Comparison of ENCODE assay signal across 7 mouse cellular contexts in genomic region chr5:147894455-147895076, GRCm38 (mm10). TPM values are rescaled to one million over a fixed set of nuclear protein-coding genes. Genes with fewer than 3 reads are reported as not detected.
A peak's percentile ranks its signal among the peaks of the same experiment; 100 is the strongest.
DNase-seq lines count a peak whose midpoint lies in the region; ATAC-seq lines count a peak whose summit lies in the region.

Gene Slc46a3, minus strand, starts transcription at chr5:147894815.

- peak within 1 kb of the TSS; percentile 65 for H3K9ac ChIP-seq in intestine, embryonic 16.5 days (ENCODE audit: low read depth, low read length)
- H3K9ac ChIP-seq in midbrain, embryonic 11.5 days (ENCODE audit: low read length) = peak within 1 kb of the TSS; percentile 55

- DNase-seq in adrenal gland, adult 2 months = peak; percentile 98
- peak; percentile 83 for DNase-seq in embryo, embryonic 11.5 days (ENCODE audit: low read depth, low spot score)
- peak; percentile 85 to 89 for DNase-seq in gastrocnemius, postnatal 4 days (ENCODE audit: low spot score in 2 of 2)
- DNase-seq in left cerebral cortex, postnatal 36 days (ENCODE audit: low spot score in 2 of 2) = peak; percentile 94 to 95
- peak; percentile 100 for DNase-seq in midbrain, embryonic 11.5 days (ENCODE audit: low spot score, missing footprints)
- peak; percentile 94 for DNase-seq in skeletal muscle tissue, adult 2 months (ENCODE audit: low read depth, low spot score)

- no peaks in the 10 kb centered on the region for H3K9me3 ChIP-seq in intestine, embryonic 16.5 days (ENCODE audit: control insufficient read depth, low read length)
- H3K9me3 ChIP-seq in midbrain, embryonic 11.5 days (ENCODE audit: control insufficient read depth, low read length) = no peaks in the 10 kb centered on the region

- H3K27ac ChIP-seq in intestine, embryonic 16.5 days (ENCODE audit: low read length) = peak within 1 kb of the TSS; percentile 63; the same call in 1 of the 2 replicates
- H3K27ac ChIP-seq in midbrain, embryonic 11.5 days (ENCODE audit: low read depth, low read length) = no peak within 1 kb of the TSS

- intact Hi-C loops in left cerebral cortex, postnatal 36 days (cut with DNase I) = no loop called here

- H3K4me2 ChIP-seq in intestine, embryonic 16.5 days (ENCODE audit: low read depth, low read length) = peak within 1 kb of the TSS; percentile 91
- peak within 1 kb of the TSS; percentile 73 for H3K4me2 ChIP-seq in midbrain, embryonic 11.5 days

- under 1% methylated on average over 47 of the region's 47 CpGs for WGBS in intestine, embryonic 16.5 days
- under 1% methylated on average over 47 of the region's 47 CpGs for WGBS in midbrain, embryonic 11.5 days

- peak within 1 kb of the TSS; percentile 77 for H3K4me3 ChIP-seq in intestine, embryonic 16.5 days (ENCODE audit: low read length)
- peak within 1 kb of the TSS; percentile 52 for H3K4me3 ChIP-seq in midbrain, embryonic 11.5 days (ENCODE audit: low read depth, low read length)

- H3K27me3 ChIP-seq in intestine, embryonic 16.5 days (replicated peaks; ENCODE audit: control insufficient read depth, insufficient read depth, low read length) = no peaks in the 10 kb centered on the region
- peaks cover 2% of the 10 kb centered on the region; the same call in 1 of the 2 replicates for H3K27me3 ChIP-seq in midbrain, embryonic 11.5 days (ENCODE audit: control insufficient read depth, insufficient read depth, low read length)

- H3K36me3 ChIP-seq in intestine, embryonic 16.5 days (ENCODE audit: control insufficient read depth, insufficient read depth, low read length) = no peaks in the 10 kb centered on the region
- no peaks in the 10 kb centered on the region for H3K36me3 ChIP-seq in midbrain, embryonic 11.5 days (ENCODE audit: control insufficient read depth, insufficient read depth, low read length)

- H3K4me1 ChIP-seq in intestine, embryonic 16.5 days (ENCODE audit: control insufficient read depth, insufficient read depth, low read length) = peaks cover 15% of the 10 kb centered on the region
- H3K4me1 ChIP-seq in midbrain, embryonic 11.5 days (ENCODE audit: control insufficient read depth, insufficient read depth, low read length) = peaks cover 9% of the 10 kb centered on the region; the same call in 1 of the 2 replicates

- ATAC-seq in intestine, embryonic 16.5 days = peak; percentile 96
- ATAC-seq in midbrain, embryonic 11.5 days (ENCODE audit: low FRiP score) = peak; percentile 99

RNA-seq across cellular contexts. Expression of gene Slc46a3, which starts in this region (rescaled TPM):
- total RNA-seq in adrenal gland, adult 2 months (2021) = 10 to 100 TPM; 17.1 to 19.8 TPM
- 49.2 and 55.1 TPM in 2 replicates for polyA plus RNA-seq in adrenal gland, adult 2 months (2012; rRNA removed)
- 1 to 10 TPM; 3.4 to 4.3 TPM for total RNA-seq in gastrocnemius, postnatal 4 days (2021)
- polyA plus RNA-seq in intestine, embryonic 16.5 days (2015; fragmentation: Nextera tagmentation; extraction: Ambion mirVana) = 21.4 and 39.8 TPM in 2 replicates
- 1 to 10 TPM; 7.4 to 7.6 TPM for total RNA-seq in left cerebral cortex, postnatal 36 days (2021)
- 4.3 and 4.5 TPM in 2 replicates for polyA plus RNA-seq in midbrain, embryonic 11.5 days (2014; fragmentation: Nextera tagmentation; extraction: Ambion mirVana)
